Comparison of ENCODE assay signal across 13 mouse cellular contexts in genomic region chr1:88228121-88228520, GRCm38 (mm10). TPM values are rescaled to one million over a fixed set of nuclear protein-coding genes. Genes with fewer than 3 reads are reported as not detected.
DNase-seq lines count a peak whose midpoint lies in the region; ATAC-seq lines count a peak whose summit lies in the region.
"Had no signal": no experiment of that assay in that cellular context is flagged by ENCODE, and none has a peak within 500 bp of the region (broad histone marks: within the 10 kb centered on the region; RNA-seq: fewer than 3 reads in every experiment).

No protein-coding gene starts in this region.

- no peaks in the 10 kb centered on the region for H3K36me3 ChIP-seq in heart, embryonic 10.5 days
- H3K36me3 ChIP-seq in midbrain, embryonic 13.5 days = no peaks in the 10 kb centered on the region
- no peaks in the 10 kb centered on the region for H3K36me3 ChIP-seq in midbrain, embryonic 15.5 days (replicated peaks)
- H3K36me3 ChIP-seq: neural tube, embryonic 12.5 days had no signal

- no peak overlapping the region for H3K4me2 ChIP-seq in midbrain, embryonic 13.5 days (replicated peaks)
- H3K4me2 ChIP-seq in midbrain, embryonic 15.5 days = no peak overlapping the region
- H3K4me2 ChIP-seq: neural tube, embryonic 12.5 days had no signal

- no peak overlapping the region for H3K4me3 ChIP-seq in heart, embryonic 10.5 days
- H3K4me3 ChIP-seq in midbrain, embryonic 13.5 days (replicated peaks) = no peak overlapping the region
- H3K4me3 ChIP-seq in midbrain, embryonic 15.5 days = no peak overlapping the region
- H3K4me3 ChIP-seq: neural tube, embryonic 12.5 days had no signal

- H3K9me3 ChIP-seq in heart, embryonic 10.5 days = peaks cover 78% of the 10 kb centered on the region
- peaks cover 79% of the 10 kb centered on the region for H3K9me3 ChIP-seq in midbrain, embryonic 13.5 days
- H3K9me3 ChIP-seq in midbrain, embryonic 15.5 days = peaks cover 78% of the 10 kb centered on the region

- no peaks in the 10 kb centered on the region for H3K4me1 ChIP-seq in heart, embryonic 10.5 days
- no peaks in the 10 kb centered on the region for H3K4me1 ChIP-seq in midbrain, embryonic 13.5 days (replicated peaks)
- no peaks in the 10 kb centered on the region for H3K4me1 ChIP-seq in midbrain, embryonic 15.5 days
- H3K4me1 ChIP-seq: neural tube, embryonic 12.5 days had no signal

- no peak overlapping the region for H3K9ac ChIP-seq in midbrain, embryonic 13.5 days (replicated peaks)
- no peak overlapping the region for H3K9ac ChIP-seq in midbrain, embryonic 15.5 days
- H3K9ac ChIP-seq: neural tube, embryonic 12.5 days had no signal

- peak; percentile 88 for DNase-seq in heart, embryonic 10.5 days (ENCODE audit: low spot score)
- no peak for DNase-seq in heart, adult 9 months (ENCODE audit: low spot score in 2 of 2)
- DNase-seq in gastrocnemius, postnatal 25 days = peak; percentile 19
- no peak for DNase-seq in yolk sac, embryonic 10.5 days (ENCODE audit: low spot score)
- DNase-seq: cerebellum, postnatal 36 days; thymus, postnatal 25 days had no signal

- ATAC-seq in midbrain, embryonic 13.5 days = 0 out of 2 replicates have a peak, but pooled peaks have one; percentile 10
- ATAC-seq in midbrain, embryonic 15.5 days (replicated peaks) = no peak
- 0 out of 2 replicates have a peak, but pooled peaks have one; percentile 1 for ATAC-seq in monocyte, adult 5-6 weeks (replicated peaks; ENCODE audit: insufficient number of reproducible peaks, low FRiP score, low TSS enrichment, poor library complexity, severe bottlenecking)

- H3K27ac ChIP-seq in heart, embryonic 10.5 days = no peak overlapping the region
- no peak overlapping the region for H3K27ac ChIP-seq in midbrain, embryonic 13.5 days
- no peak overlapping the region for H3K27ac ChIP-seq in midbrain, embryonic 15.5 days
- H3K27ac ChIP-seq: macrophage; neural tube, embryonic 12.5 days had no signal

- WGBS in heart, embryonic 10.5 days = 64% methylated on average over 7 of the region's 7 CpGs
- WGBS in midbrain, embryonic 13.5 days = 71% methylated on average over 7 of the region's 7 CpGs
- WGBS in midbrain, embryonic 15.5 days = 71% methylated on average over 7 of the region's 7 CpGs

- H3K27me3 ChIP-seq in heart, embryonic 10.5 days (ENCODE audit: insufficient read depth, poor library complexity, severe bottlenecking) = no peaks in the 10 kb centered on the region
- no peaks in the 10 kb centered on the region for H3K27me3 ChIP-seq in midbrain, embryonic 13.5 days
- H3K27me3 ChIP-seq in midbrain, embryonic 15.5 days (replicated peaks) = no peaks in the 10 kb centered on the region
- H3K27me3 ChIP-seq: CH12.LX; neural tube, embryonic 12.5 days had no signal

RNA-seq across cellular contexts. Expression of gene Mroh2a, which starts 1.3 kb away (rescaled TPM):
- polyA plus RNA-seq in heart, embryonic 10.5 days (2016; fragmentation: Nextera tagmentation; extraction: Ambion mirVana) = 0.58 and 0.82 TPM in 2 replicates
- polyA plus RNA-seq in midbrain, embryonic 13.5 days (2015; fragmentation: Nextera tagmentation; extraction: Ambion mirVana) = 0.68 and 1.0 TPM in 2 replicates
- polyA plus RNA-seq in midbrain, embryonic 15.5 days (2015; fragmentation: Nextera tagmentation; extraction: Ambion mirVana) = 0.50 and 0.86 TPM in 2 replicates
- total RNA-seq in gastrocnemius, postnatal 25 days (2021) = not detected
- 0.38 to 2.2 TPM (median 1.2 TPM) in 3 replicates for total RNA-seq in monocyte, adult 5-6 weeks (2017)

RNA-seq across cellular contexts. Expression of gene Ugt1a1, which starts 16.4 kb away (rescaled TPM):
- polyA plus RNA-seq in heart, embryonic 10.5 days (2016; fragmentation: Nextera tagmentation; extraction: Ambion mirVana) = not detected in 2 replicates
- not detected in 2 replicates for polyA plus RNA-seq in midbrain, embryonic 13.5 days (2015; fragmentation: Nextera tagmentation; extraction: Ambion mirVana)
- polyA plus RNA-seq in midbrain, embryonic 15.5 days (2015; fragmentation: Nextera tagmentation; extraction: Ambion mirVana) = not detected in 2 replicates
- under 1 TPM in 1 of 2 experiments, not detected in 1; 0.13 TPM for total RNA-seq in gastrocnemius, postnatal 25 days (2021)
- 0.57 to 0.68 TPM (median 0.64 TPM) in 3 replicates for total RNA-seq in monocyte, adult 5-6 weeks (2017)
- total RNA-seq: CH12.LX had no signal
- polyA plus RNA-seq: macrophage; neural tube, embryonic 12.5 days had no signal

RNA-seq across cellular contexts. Expression of gene Dnajb3, which starts 22.5 kb away (rescaled TPM):
- polyA plus RNA-seq in heart, embryonic 10.5 days (2016; fragmentation: Nextera tagmentation; extraction: Ambion mirVana) = 8.1 and 9.9 TPM in 2 replicates
- polyA plus RNA-seq in midbrain, embryonic 13.5 days (2015; fragmentation: Nextera tagmentation; extraction: Ambion mirVana) = 13.9 and 16.2 TPM in 2 replicates
- polyA plus RNA-seq in midbrain, embryonic 15.5 days (2015; fragmentation: Nextera tagmentation; extraction: Ambion mirVana) = 13.2 and 13.5 TPM in 2 replicates
- total RNA-seq in gastrocnemius, postnatal 25 days (2021) = under 1 TPM in 1 of 2 experiments, not detected in 1; 0.27 TPM
- not detected in 3 replicates for total RNA-seq in monocyte, adult 5-6 weeks (2017)
- total RNA-seq: CH12.LX had no signal
- polyA plus RNA-seq: macrophage had no signal

RNA-seq across cellular contexts. Expression of gene Ugt1a2, which starts 27.7 kb away (rescaled TPM):
- 0.13 TPM in 1 of 2 replicates, not detected in the other for polyA plus RNA-seq in heart, embryonic 10.5 days (2016; fragmentation: Nextera tagmentation; extraction: Ambion mirVana)
- polyA plus RNA-seq in midbrain, embryonic 13.5 days (2015; fragmentation: Nextera tagmentation; extraction: Ambion mirVana) = 0.09 TPM in 1 of 2 replicates, not detected in the other
- 0.15 TPM in 1 of 2 replicates, not detected in the other for polyA plus RNA-seq in midbrain, embryonic 15.5 days (2015; fragmentation: Nextera tagmentation; extraction: Ambion mirVana)
- under 1 TPM in 1 of 2 experiments, not detected in 1; 0.27 TPM for total RNA-seq in gastrocnemius, postnatal 25 days (2021)
- 1.4 to 1.8 TPM in 2 of 3 replicates, not detected in the other for total RNA-seq in monocyte, adult 5-6 weeks (2017)
- total RNA-seq: CH12.LX; left cerebral cortex, postnatal 14 days had no signal
- polyA plus RNA-seq: neural tube, embryonic 12.5 days had no signal

RNA-seq across cellular contexts. Expression of gene Hjurp, which starts 49.3 kb away (rescaled TPM):
- polyA plus RNA-seq in heart, embryonic 10.5 days (2016; fragmentation: Nextera tagmentation; extraction: Ambion mirVana) = 143 and 155 TPM in 2 replicates
- polyA plus RNA-seq in midbrain, embryonic 13.5 days (2015; fragmentation: Nextera tagmentation; extraction: Ambion mirVana) = 107 and 110 TPM in 2 replicates
- 85.4 and 86.4 TPM in 2 replicates for polyA plus RNA-seq in midbrain, embryonic 15.5 days (2015; fragmentation: Nextera tagmentation; extraction: Ambion mirVana)
- total RNA-seq in gastrocnemius, postnatal 25 days (2021) = 1 to 10 TPM; 7.8 to 8.7 TPM
- total RNA-seq in monocyte, adult 5-6 weeks (2017) = 79.2 to 121 TPM (median 80.4 TPM) in 3 replicates

Comparison
In these comparisons a context has a peak if more than half of its experiments do, and no peak if none do; other contexts are left out.
1. DNase-seq: peak in heart, embryonic 10.5 days (single experiment) and gastrocnemius, postnatal 25 days (single experiment); none in heart, adult 9 months (0 of 2) and yolk sac, embryonic 10.5 days (single experiment).